Mouse (Mus musculus) intestine, postnatal 0 days (tissue): ENCODE measurements at regions not wholly inside any gene's neighbourhood (a gene's known extent, or its start where the extent isn't known, plus 50 kb on each side); places are given as distances from the start of the nearest gene placed in this dataset.

Experiments used
- ATAC-seq: fragments of 200-750 bp; cut with Nextera tagmentation; 2 replicates; pipeline ENCODE4 v1.8.0; 2017; ENCODE audit warnings: mild to moderate bottlenecking, moderate TSS enrichment, moderate library complexity
- H3K27ac ChIP-seq: fragments of 300-500 bp; sonication (generic); 2 replicates; pipeline ENCODE4 v1.5.1; 2014; ENCODE audit warnings: mild to moderate bottlenecking, low read depth, low read length, moderate library complexity
- H3K27me3 ChIP-seq: fragments of 300-500 bp; sonication (generic); replicated peaks from 2 replicates; pipeline ENCODE4 v1.6.1; 2014; ENCODE audit warnings: low read length, mixed read lengths; ENCODE audit not compliant: control insufficient read depth, insufficient read depth
- H3K36me3 ChIP-seq: fragments of 300-500 bp; sonication (generic); 2 replicates; pipeline ENCODE4 v1.6.1; 2014; ENCODE audit warnings: mild to moderate bottlenecking, moderate library complexity; ENCODE audit not compliant: control insufficient read depth, insufficient read depth
- H3K4me1 ChIP-seq: fragments of 300-500 bp; sonication (generic); replicated peaks from 2 replicates; pipeline ENCODE4 v1.6.1; 2014; ENCODE audit warnings: antibody characterized with exemption, low read length, mixed read lengths; ENCODE audit not compliant: control insufficient read depth, insufficient read depth
- H3K4me2 ChIP-seq: fragments of 300-500 bp; sonication (generic); replicated peaks from 2 replicates; pipeline ENCODE4 v1.6.1; 2014; ENCODE audit warnings: low read depth, mild to moderate bottlenecking, moderate library complexity
- H3K4me3 ChIP-seq: fragments of 300-500 bp; sonication (generic); 2 replicates; pipeline ENCODE4 v1.5.1; 2014; ENCODE audit warnings: low read depth, low read length
- H3K9ac ChIP-seq: fragments of 300-500 bp; sonication (generic); 2 replicates; pipeline ENCODE4 v1.6.1; 2014; ENCODE audit warnings: mild to moderate bottlenecking, low read depth, low read length
- H3K9me3 ChIP-seq: fragments of 300-500 bp; sonication (generic); 2 replicates; pipeline ENCODE4 v1.6.1; 2016; ENCODE audit warnings: mixed run types; ENCODE audit not compliant: control insufficient read depth
- CTCF ChIP-seq: sonication (generic); IDR thresholded peaks from 2 replicates; pipeline ENCODE4 v1.5.1; 2016; ENCODE audit warnings: low read depth, mild to moderate bottlenecking, control low read depth, antibody characterized with exemption, moderate library complexity
- WGBS: fragments of 180-500 bp; shearing (Covaris S2); extraction: QIAGEN DNeasy Blood & Tissue Kit; methylation state at CpG from one replicate; pipeline ENCODE4 v1.1.7; 2014; 5-methylcytosine and 5-hydroxymethylcytosine counted together

GRCm38 (mm10) chr5:37967106-37967913 lies 71.2 kb upstream of the Stx18 start:
- Histone ChIP-seq H3K36me3 (no peaks in the 10 kb centered on the region), H3K9me3 (no peaks in the 10 kb centered on the region), H3K27me3 (peaks cover 19% of the 10 kb centered on the region), H3K4me2 (no peak overlapping the region), H3K4me1 (no peaks in the 10 kb centered on the region), H3K4me3 (no peak overlapping the region), H3K9ac (no peak overlapping the region), H3K27ac (no peak overlapping the region)
- TF ChIP-seq CTCF: no peak
- ATAC-seq: no peak
- 10% methylated on average over 23 of the region's 23 CpGs for WGBS

- TF ChIP-seq CTCF: no peak
- Histone ChIP-seq H3K4me3 (no peak overlapping the region), H3K4me2 (no peak overlapping the region), H3K4me1 (no peaks in the 10 kb centered on the region), H3K9ac (no peak overlapping the region), H3K27me3 (peaks cover 16% of the 10 kb centered on the region), H3K36me3 (no peaks in the 10 kb centered on the region), H3K27ac (no peak overlapping the region), H3K9me3 (no peaks in the 10 kb centered on the region)
- ATAC-seq: no peak
- WGBS: 57% methylated on average over 8 of the region's 8 CpGs
These were observed 74.9 kb upstream of the Stx18 start for GRCm38 (mm10) chr5:37963688-37964087.

- no peak for TF ChIP-seq CTCF
- Histone ChIP-seq H3K4me3 (no peak overlapping the region), H3K4me2 (no peak overlapping the region), H3K9ac (no peak overlapping the region), H3K36me3 (no peaks in the 10 kb centered on the region), H3K27ac (no peak overlapping the region), H3K9me3 (no peaks in the 10 kb centered on the region), H3K27me3 (peaks cover 9% of the 10 kb centered on the region), H3K4me1 (no peaks in the 10 kb centered on the region)
- 30% methylated on average over 3 of the region's 3 CpGs for WGBS
- no peak for ATAC-seq
These were observed 76.0 kb upstream of the Stx18 start for GRCm38 (mm10) chr5:37962513-37962912.

GRCm38 (mm10) chr5:37960216-37960615 lies 78.3 kb upstream of the Stx18 start:
- WGBS: 36% methylated on average over 7 of the region's 7 CpGs
- no peaks in the 10 kb centered on the region for H3K36me3 ChIP-seq
- no peaks in the 10 kb centered on the region for H3K9me3 ChIP-seq
- no peak overlapping the region for H3K4me3 ChIP-seq
- H3K9ac ChIP-seq: no peak overlapping the region
- H3K27ac ChIP-seq: no peak overlapping the region
- ATAC-seq: no peak
- H3K4me2 ChIP-seq: no peak overlapping the region
- no peak for TF ChIP-seq CTCF
- H3K4me1 ChIP-seq: no peaks in the 10 kb centered on the region
- H3K27me3 ChIP-seq: no peaks in the 10 kb centered on the region

- Histone ChIP-seq H3K9ac (no peak overlapping the region), H3K27ac (no peak overlapping the region), H3K27me3 (no peaks in the 10 kb centered on the region), H3K4me2 (no peak overlapping the region), H3K4me3 (no peak overlapping the region), H3K4me1 (no peaks in the 10 kb centered on the region), H3K9me3 (no peaks in the 10 kb centered on the region), H3K36me3 (no peaks in the 10 kb centered on the region)
- 0% methylated on average over 1 of the region's 1 CpGs for WGBS
- ATAC-seq: no peak
- peak; percentile 60 for TF ChIP-seq CTCF
These were observed 86.4 kb upstream of the Stx18 start for GRCm38 (mm10) chr5:37952096-37952495.

GRCm38 (mm10) chr5:37932760-37933122 lies 105.8 kb upstream of the Stx18 start:
- H3K36me3 ChIP-seq: no peaks in the 10 kb centered on the region
- no peak overlapping the region for H3K4me2 ChIP-seq
- no peaks in the 10 kb centered on the region for H3K9me3 ChIP-seq
- no peak for ATAC-seq
- WGBS: 31% methylated on average over 2 of the region's 2 CpGs
- no peak for TF ChIP-seq CTCF
- H3K27me3 ChIP-seq: no peaks in the 10 kb centered on the region
- H3K27ac ChIP-seq: no peak overlapping the region
- no peaks in the 10 kb centered on the region for H3K4me1 ChIP-seq
- H3K4me3 ChIP-seq: no peak overlapping the region
- no peak overlapping the region for H3K9ac ChIP-seq
